Mouse (Mus musculus) stomach, embryonic 16.5 days (tissue): ENCODE results near the gene Cldn15. TPM values are rescaled to one million over a fixed set of nuclear protein-coding genes. Genes with fewer than 3 reads are reported as not detected.
"Not testable (repeated sequence)": the region's sequence is repeated elsewhere in the genome, so short reads cannot be mapped to it uniquely, and the experiment has no call there.

Experiments
- ATAC-seq: fragments of 200-750 bp; cut with Nextera tagmentation; 2 replicates; pipeline ENCODE4 v1.8.0; 2017; ENCODE audit warnings: moderate number of reproducible peaks, moderate TSS enrichment; ENCODE audit not compliant: insufficient read depth, low FRiP score
- H3K27ac ChIP-seq: fragments of 300-500 bp; sonication (generic); 2 replicates; pipeline ENCODE4 v1.5.1; 2014; ENCODE audit warnings: low read length
- H3K27me3 ChIP-seq: fragments of 300-500 bp; sonication (generic); 2 replicates; pipeline ENCODE4 v1.6.1; 2014; ENCODE audit warnings: low read length, control low read depth, mixed read lengths; ENCODE audit not compliant: control insufficient read depth, insufficient read depth
- H3K36me3 ChIP-seq: fragments of 300-500 bp; sonication (generic); 2 replicates; pipeline ENCODE4 v1.6.1; 2014; ENCODE audit warnings: low read length; ENCODE audit not compliant: control insufficient read depth, insufficient read depth
- H3K4me1 ChIP-seq: fragments of 300-500 bp; sonication (generic); 2 replicates; pipeline ENCODE4 v1.6.1; 2014; ENCODE audit warnings: low read length, control low read depth, mixed read lengths; ENCODE audit not compliant: control insufficient read depth, insufficient read depth
- H3K4me2 ChIP-seq: fragments of 300-500 bp; sonication (generic); 2 replicates; pipeline ENCODE4 v1.6.1; 2014; ENCODE audit warnings: low read depth, low read length, mixed read lengths
- H3K4me3 ChIP-seq: fragments of 300-500 bp; sonication (generic); replicated peaks from 2 replicates; pipeline ENCODE4 v1.5.1; 2014; ENCODE audit warnings: mild to moderate bottlenecking, low read length
- H3K9ac ChIP-seq: fragments of 300-500 bp; sonication (generic); 2 replicates; pipeline ENCODE4 v1.6.1; 2014; ENCODE audit warnings: low read length
- H3K9me3 ChIP-seq: fragments of 300-500 bp; sonication (generic); replicated peaks from 2 replicates; pipeline ENCODE4 v1.6.1; 2016; ENCODE audit warnings: low read length, control low read depth; ENCODE audit not compliant: control insufficient read depth
- WGBS: fragments of 180-500 bp; shearing (Covaris S2); extraction: QIAGEN DNeasy Blood & Tissue Kit; methylation state at CpG from one replicate; pipeline ENCODE4 v1.1.7; 2014; 5-methylcytosine and 5-hydroxymethylcytosine counted together
- polyA plus RNA-seq: library from polyadenylated mRNA; unstranded; fragments of >200 nt; fragmentation: Nextera tagmentation; extraction: Ambion mirVana; gene quantifications from 2 replicates; pipeline ENCODE4 v1.2.1, GENCODE M21; 2015

Cldn15 gene
- polyA plus RNA-seq, 1 experiment from 2014 or later: 11.5 TPM

GRCm38 (mm10) chr5:136932956-136933355 lies 33.5 kb upstream of the Cldn15 start:
- no peak overlapping the region for H3K27ac ChIP-seq
- no peak overlapping the region for H3K9ac ChIP-seq
- no peaks in the 10 kb centered on the region for H3K4me1 ChIP-seq
- ATAC-seq: no peak
- H3K4me3 ChIP-seq: no peak overlapping the region
- no peaks in the 10 kb centered on the region for H3K36me3 ChIP-seq
- H3K9me3 ChIP-seq: no peaks in the 10 kb centered on the region
- H3K27me3 ChIP-seq: no peaks in the 10 kb centered on the region
- 82% methylated on average over 5 of the region's 5 CpGs for WGBS
- no peak overlapping the region for H3K4me2 ChIP-seq

GRCm38 (mm10) chr5:136933930-136934329 lies 32.5 kb upstream of the Cldn15 start:
- Histone ChIP-seq H3K36me3 (no peaks in the 10 kb centered on the region), H3K9ac (no peak overlapping the region), H3K27me3 (no peaks in the 10 kb centered on the region), H3K4me3 (no peak overlapping the region), H3K4me1 (no peaks in the 10 kb centered on the region), H3K4me2 (no peak overlapping the region), H3K27ac (no peak overlapping the region), H3K9me3 (no peaks in the 10 kb centered on the region)
- WGBS: 82% methylated on average over 6 of the region's 6 CpGs
- no peak for ATAC-seq

GRCm38 (mm10) chr5:136935905-136936695 lies 30.3 kb upstream of the Cldn15 start:
- H3K27me3 ChIP-seq: no peaks in the 10 kb centered on the region
- no peaks in the 10 kb centered on the region for H3K4me1 ChIP-seq
- H3K9me3 ChIP-seq: no peaks in the 10 kb centered on the region
- WGBS: 67% methylated on average over 7 of the region's 7 CpGs
- no peaks in the 10 kb centered on the region for H3K36me3 ChIP-seq
- H3K4me3 ChIP-seq: no peak overlapping the region
- no peak overlapping the region for H3K4me2 ChIP-seq
- H3K27ac ChIP-seq: no peak overlapping the region
- no peak overlapping the region for H3K9ac ChIP-seq
- ATAC-seq: no peak

- no peak overlapping the region for H3K9ac ChIP-seq
- no peak overlapping the region for H3K4me3 ChIP-seq
- H3K4me1 ChIP-seq: no peaks in the 10 kb centered on the region
- H3K27ac ChIP-seq: no peak overlapping the region
- H3K9me3 ChIP-seq: no peaks in the 10 kb centered on the region
- no peaks in the 10 kb centered on the region for H3K27me3 ChIP-seq
- WGBS: 84% methylated on average over 6 of the region's 6 CpGs
- no peaks in the 10 kb centered on the region for H3K36me3 ChIP-seq
- ATAC-seq: no peak
- no peak overlapping the region for H3K4me2 ChIP-seq
Measured at GRCm38 (mm10) chr5:136936750-136937149, 29.7 kb upstream of the Cldn15 start.

DNA sequence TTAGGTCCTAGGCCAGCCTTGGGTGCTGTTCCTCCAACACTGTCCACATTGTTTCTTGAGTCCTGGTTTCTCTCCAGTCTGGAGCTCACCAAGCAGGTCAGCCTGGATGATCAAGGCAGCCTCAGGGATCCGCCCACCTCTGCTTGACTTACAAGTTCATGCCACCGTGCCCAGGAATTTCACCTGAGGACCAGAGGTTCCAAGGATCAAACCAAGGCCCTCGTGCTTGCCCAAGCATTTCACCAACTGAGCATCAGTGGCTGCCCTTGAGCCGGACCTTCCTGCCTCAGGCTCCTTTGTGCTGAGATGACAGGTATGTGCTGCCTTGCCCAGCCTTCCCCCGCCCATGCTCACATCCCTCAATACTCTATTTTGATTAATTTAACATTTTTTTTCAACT lies 28.8 kb upstream of the Cldn15 start:
- H3K9me3 ChIP-seq: no peaks in the 10 kb centered on the region
- no peak overlapping the region for H3K4me2 ChIP-seq
- ATAC-seq: no peak
- no peaks in the 10 kb centered on the region for H3K27me3 ChIP-seq
- H3K36me3 ChIP-seq: no peaks in the 10 kb centered on the region
- H3K27ac ChIP-seq: no peak overlapping the region
- WGBS: 85% methylated on average over 5 of the region's 5 CpGs
- H3K9ac ChIP-seq: no peak overlapping the region
- no peaks in the 10 kb centered on the region for H3K4me1 ChIP-seq
- H3K4me3 ChIP-seq: no peak overlapping the region

- 68% methylated on average over 7 of the region's 7 CpGs for WGBS
- Histone ChIP-seq H3K27ac (no peak overlapping the region), H3K9ac (no peak overlapping the region), H3K27me3 (no peaks in the 10 kb centered on the region), H3K4me2 (no peak overlapping the region), H3K36me3 (no peaks in the 10 kb centered on the region), H3K4me3 (no peak overlapping the region), H3K9me3 (no peaks in the 10 kb centered on the region), H3K4me1 (no peaks in the 10 kb centered on the region)
- ATAC-seq: no peak
Measured at GRCm38 (mm10) chr5:136939284-136939683, 27.1 kb upstream of the Cldn15 start.

DNA sequence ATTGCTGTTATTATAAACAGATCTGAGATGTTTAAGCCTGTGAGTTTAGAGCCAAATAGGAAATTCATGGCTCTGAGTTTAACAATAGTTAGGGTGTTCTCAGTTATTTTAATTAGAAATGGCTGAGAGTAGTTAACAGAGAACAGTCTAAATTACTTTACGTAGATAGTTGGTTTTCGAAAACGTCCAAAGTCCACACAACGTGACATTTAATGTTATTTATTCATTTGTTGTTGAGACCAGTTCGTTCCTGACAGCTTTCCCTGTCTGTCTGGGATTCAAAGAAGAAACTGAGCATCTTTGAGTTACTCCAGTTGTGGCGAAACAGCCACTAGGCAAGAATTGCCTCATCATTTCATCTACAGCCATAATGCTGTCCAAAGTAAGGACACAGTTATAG lies 26.4 kb upstream of the Cldn15 start:
- WGBS: 70% methylated on average over 6 of the region's 6 CpGs
- H3K27me3 ChIP-seq: not testable (repeated sequence)

GRCm38 (mm10) chr5:136940845-136941560 lies 25.4 kb upstream of the Cldn15 start:
- WGBS: 86% methylated on average over 12 of the region's 12 CpGs
- Histone ChIP-seq H3K36me3 (no peaks in the 10 kb centered on the region), H3K4me2 (no peak overlapping the region), H3K27ac (no peak overlapping the region), H3K9me3 (no peaks in the 10 kb centered on the region), H3K4me1 (no peaks in the 10 kb centered on the region), H3K27me3 (no peaks in the 10 kb centered on the region), H3K4me3 (no peak overlapping the region), H3K9ac (no peak overlapping the region)
- no peak for ATAC-seq

More for the DNA sequence above, 26.4 kb upstream of the Cldn15 start:
- H3K9me3 ChIP-seq, ATAC-seq, H3K27ac ChIP-seq, H3K36me3 ChIP-seq, H3K4me1 ChIP-seq, H3K4me2 ChIP-seq, H3K4me3 ChIP-seq, H3K9ac ChIP-seq: not testable (repeated sequence)

DNA sequence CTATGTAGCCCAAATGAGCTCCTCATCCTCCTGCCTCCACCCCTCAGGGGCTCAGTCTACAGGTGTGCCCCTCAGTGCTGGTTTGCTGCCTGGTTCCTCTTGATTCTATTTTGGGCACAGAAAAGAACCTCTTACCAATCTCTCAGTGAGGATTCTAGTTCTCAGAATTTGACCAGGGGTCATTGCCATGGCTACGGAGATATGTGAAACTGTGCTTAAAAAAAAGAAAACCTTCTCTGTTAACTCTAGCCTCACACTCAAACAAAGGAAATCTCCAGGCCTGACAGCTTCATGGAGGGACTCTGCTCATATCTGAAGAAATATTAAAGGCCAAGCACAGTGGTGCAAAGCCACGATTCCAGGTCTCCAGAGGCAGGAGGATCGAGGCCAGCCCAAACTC lies 23.6 kb upstream of the Cldn15 start:
- no peak for ATAC-seq
- no peaks in the 10 kb centered on the region for H3K9me3 ChIP-seq
- H3K27me3 ChIP-seq: no peaks in the 10 kb centered on the region
- H3K27ac ChIP-seq: no peak overlapping the region
- no peaks in the 10 kb centered on the region for H3K4me1 ChIP-seq
- no peak overlapping the region for H3K4me2 ChIP-seq
- H3K9ac ChIP-seq: no peak overlapping the region
- 61% methylated on average over 3 of the region's 3 CpGs for WGBS
- H3K36me3 ChIP-seq: no peaks in the 10 kb centered on the region
- H3K4me3 ChIP-seq: no peak overlapping the region
